Mouse (Mus musculus) heart, adult 9 months (tissue): ENCODE data around the gene Slc23a2.

ENCODE experiments used
- DNase-seq, 2 experiments: peaks; one replicate each; pipeline ENCODE4 v3.0.0; 2022; ENCODE audit warnings: low spot score in 2 of 2

The Slc23a2 gene

GRCm38 (mm10) chr2:132144971-132145691 is at the start of gene Slc23a2:
Slc23a2 (minus strand) TSS chr2:132145108.
- peak; percentile 22 to 41 for DNase-seq

- DNase-seq: no peak
These were observed 45.8 kb upstream of the Slc23a2 start for GRCm38 (mm10) chr2:132190602-132191161.

- DNase-seq: no peak
These were observed 39.0 kb upstream of the Slc23a2 start for GRCm38 (mm10) chr2:132183874-132184273.

GRCm38 (mm10) chr2:132180463-132181205 is 35.7 kb upstream of the Slc23a2 start:
- no peak for DNase-seq

GRCm38 (mm10) chr2:132179371-132179770 is 34.5 kb upstream of the Slc23a2 start:
- no peak for DNase-seq

GRCm38 (mm10) chr2:132177406-132177805 is 32.5 kb upstream of the Slc23a2 start:
- DNase-seq: no peak

GRCm38 (mm10) chr2:132176289-132176848 is 31.5 kb upstream of the Slc23a2 start:
- DNase-seq: peak in 1 of 2 experiments; percentile 24

GRCm38 (mm10) chr2:132174048-132174447 is 29.1 kb upstream of the Slc23a2 start:
- no peak for DNase-seq

GRCm38 (mm10) chr2:132171939-132172338 is 27.0 kb upstream of the Slc23a2 start:
- no peak for DNase-seq

- no peak for DNase-seq
These were observed 24.2 kb upstream of the Slc23a2 start for GRCm38 (mm10) chr2:132169150-132169549.

GRCm38 (mm10) chr2:132163626-132164025 is 18.7 kb upstream of the Slc23a2 start:
- no peak for DNase-seq

GRCm38 (mm10) chr2:132157482-132157881 is 12.6 kb upstream of the Slc23a2 start:
- DNase-seq: no peak

GRCm38 (mm10) chr2:132152670-132153069 is 7.8 kb upstream of the Slc23a2 start:
- no peak for DNase-seq

- peak; percentile 65 to 77 for DNase-seq
These were observed 6.7 kb upstream of the Slc23a2 start for GRCm38 (mm10) chr2:132151592-132151991.

- no peak for DNase-seq
These were observed 6.0 kb upstream of the Slc23a2 start for GRCm38 (mm10) chr2:132150926-132151325.

- no peak for DNase-seq
These were observed 1.6 kb upstream of the Slc23a2 start for GRCm38 (mm10) chr2:132146502-132146901.

- no peak for DNase-seq
These were observed 673 bp downstream of the Slc23a2 start for GRCm38 (mm10) chr2:132143943-132144927.

GRCm38 (mm10) chr2:132142606-132143005 is 2.3 kb downstream of the Slc23a2 start:
- DNase-seq: no peak

GRCm38 (mm10) chr2:132140536-132140935 is 4.4 kb downstream of the Slc23a2 start:
- no peak for DNase-seq

- no peak for DNase-seq
These were observed 5.8 kb downstream of the Slc23a2 start for GRCm38 (mm10) chr2:132139099-132139498.
